Mouse (Mus musculus) layer of hippocampus, postnatal 10 days (tissue): Measurements from ENCODE around the gene Irgq. TPM values are rescaled to one million over a fixed set of nuclear protein-coding genes. Genes with fewer than 3 reads are reported as not detected.
"Not testable (repeated sequence)": the region's sequence is repeated elsewhere in the genome, so short reads cannot be mapped to it uniquely, and the experiment has no call there.

Source experiments
- DNase-seq, 2 experiments: peaks; one replicate each; pipeline ENCODE4 v3.0.0; 2021; ENCODE audit warnings: low spot score in 2 of 2
- total RNA-seq, 2 experiments: library from RNA; stranded (reverse); gene quantifications; 2 replicates each; pipeline ENCODE4 v1.2.3; 2021

Irgq gene
- total RNA-seq, 2 experiments from 2014 or later, result 98.5 to 101 TPM

DNA sequence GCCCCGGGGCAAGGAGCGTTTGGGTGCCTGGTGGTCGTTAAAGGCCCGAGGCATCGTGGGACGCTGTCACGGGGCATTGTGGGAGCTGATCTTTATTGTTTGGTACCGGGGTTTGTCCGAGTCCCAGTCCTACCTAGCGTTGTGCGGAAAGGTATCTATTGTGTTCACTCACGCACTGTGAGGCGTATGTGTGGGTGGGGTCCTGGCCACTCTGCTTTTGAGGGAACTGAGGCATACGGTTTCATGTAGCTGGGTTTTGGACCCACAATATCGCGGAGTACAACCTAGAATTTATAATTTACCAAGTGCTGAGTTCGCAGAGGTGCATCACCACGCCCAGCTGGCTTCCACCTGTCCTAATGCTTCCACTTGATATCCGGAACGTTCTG lies 22.8 kb upstream of the Irgq start:
- DNase-seq, result no peak

DNA sequence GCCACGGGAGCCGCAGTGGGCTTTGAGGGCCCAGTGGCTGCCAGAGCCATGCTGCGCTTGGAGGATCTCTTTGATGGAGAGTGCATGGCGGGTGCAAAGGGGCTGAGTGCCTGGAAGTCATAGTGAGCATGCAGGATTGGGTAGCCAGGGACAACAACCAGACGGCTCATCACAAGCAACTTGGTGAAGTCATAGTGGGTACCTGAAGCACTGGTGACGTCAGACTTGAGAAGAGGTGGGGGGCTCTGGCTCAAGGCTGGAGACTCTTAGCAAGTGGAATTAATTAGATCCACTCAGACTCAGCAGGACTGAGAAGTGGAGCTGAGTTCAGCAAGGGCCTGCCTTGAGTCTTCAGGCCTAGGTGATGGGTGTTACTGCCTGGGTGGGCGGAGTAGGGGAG lies 18.1 kb upstream of the Irgq start, which contains the start of gene AC161166.1:
TSS of gene AC161166.1 (minus strand) at position 101 of the 400 bp plus-strand sequence.
- no peak for DNase-seq

DNA sequence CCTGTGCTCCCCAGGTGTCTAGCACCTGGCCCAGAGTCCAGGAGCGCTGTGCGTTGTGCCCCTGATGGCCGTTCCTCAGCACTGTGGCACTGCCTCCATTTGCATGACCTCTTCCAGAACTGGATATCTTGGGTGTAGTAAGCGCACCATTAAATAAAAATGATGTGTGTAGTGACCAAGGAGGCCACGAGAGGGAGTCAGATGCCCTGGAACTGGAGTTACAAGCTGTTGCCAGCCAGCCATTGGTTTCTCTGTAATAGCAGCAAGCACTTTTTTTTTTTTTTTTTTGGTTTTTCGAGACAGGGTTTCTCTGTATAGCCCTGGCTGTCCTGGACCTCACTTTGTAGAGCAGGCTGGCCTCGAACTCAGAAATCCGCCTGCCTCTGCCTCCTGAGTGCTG lies 14.2 kb upstream of the Irgq start:
- DNase-seq, result peak; percentile 66 to 68

DNA sequence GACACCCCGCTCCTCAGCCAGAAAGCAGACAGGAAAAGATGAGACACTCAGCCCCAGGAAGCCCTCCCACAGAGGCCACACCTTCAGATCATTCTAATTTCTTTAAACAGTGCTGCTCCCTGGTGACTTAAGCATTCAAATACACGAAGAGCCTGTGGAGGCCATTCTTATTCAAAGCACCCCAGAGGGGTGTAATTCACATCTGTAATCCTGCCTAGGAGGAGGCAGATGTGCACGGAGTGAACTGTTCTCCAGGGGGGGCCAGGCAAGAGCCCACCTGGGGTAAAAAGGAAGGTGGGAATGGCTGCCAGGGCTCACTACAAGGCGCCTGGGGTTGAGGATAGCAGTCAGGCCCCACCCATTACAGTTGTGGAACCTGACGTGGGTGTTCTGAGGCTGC lies 13.4 kb upstream of the Irgq start:
- no peak for DNase-seq

DNA sequence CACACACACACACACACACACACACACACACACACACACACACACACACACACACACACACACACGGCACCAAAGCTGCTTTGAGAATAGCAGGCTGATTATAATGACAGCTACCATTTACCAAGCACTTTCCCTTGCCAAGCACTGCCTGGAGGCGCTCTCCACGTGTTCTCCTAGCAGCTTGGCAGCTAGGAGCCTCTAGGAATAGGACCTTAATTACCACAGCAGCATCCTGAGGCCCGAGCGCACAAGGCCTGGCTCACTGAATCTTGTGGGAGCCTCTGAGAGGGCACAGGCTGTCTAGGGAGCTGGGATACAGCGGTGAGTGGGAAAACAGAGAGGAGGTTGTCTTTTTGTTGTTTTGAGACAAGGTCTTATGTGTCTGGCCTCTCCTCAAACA lies 12.8 kb upstream of the Irgq start:
- DNase-seq, result peak; percentile 46 to 54

DNA sequence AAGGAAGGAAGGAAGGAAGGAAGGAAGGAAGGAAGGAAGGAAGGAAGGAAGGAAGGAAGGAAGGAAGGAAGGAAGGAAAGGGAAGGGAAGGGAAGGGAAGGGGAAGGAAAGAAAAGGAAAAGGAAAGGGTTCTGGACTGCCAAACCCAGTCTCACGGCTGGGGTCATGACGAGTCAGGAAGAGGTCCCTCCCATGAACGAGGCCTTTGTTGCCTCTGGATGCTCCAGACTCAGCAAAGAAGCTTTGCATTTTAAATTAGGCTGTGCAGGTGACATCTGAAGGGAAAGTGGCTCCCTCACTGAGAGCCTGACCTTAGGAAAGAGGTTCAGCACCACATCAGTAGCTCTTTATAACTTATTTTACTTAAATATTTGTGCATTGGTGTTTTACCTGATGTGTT lies 11.4 kb upstream of the Irgq start:
- no peak for DNase-seq

DNA sequence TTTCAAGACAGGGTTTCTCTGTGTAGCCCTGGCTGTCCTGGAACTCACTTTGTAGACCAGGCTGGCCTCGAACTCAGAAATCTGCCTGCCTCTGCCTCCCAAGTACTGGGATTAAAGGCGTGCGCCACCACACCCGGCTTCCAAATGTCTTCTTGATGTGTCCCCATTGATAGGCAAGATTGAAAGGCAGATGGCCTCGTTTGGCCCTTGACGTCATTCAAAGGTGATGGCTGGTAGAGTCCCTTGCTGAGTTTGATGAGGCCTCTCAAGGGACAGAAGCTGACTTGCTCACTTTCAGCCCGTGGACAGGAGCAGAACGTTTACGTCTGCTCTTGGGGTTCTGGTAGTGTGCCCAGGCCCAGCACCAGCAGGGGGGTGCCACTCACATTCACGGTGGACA lies 10.4 kb upstream of the Irgq start:
- DNase-seq, result not testable (repeated sequence)

DNA sequence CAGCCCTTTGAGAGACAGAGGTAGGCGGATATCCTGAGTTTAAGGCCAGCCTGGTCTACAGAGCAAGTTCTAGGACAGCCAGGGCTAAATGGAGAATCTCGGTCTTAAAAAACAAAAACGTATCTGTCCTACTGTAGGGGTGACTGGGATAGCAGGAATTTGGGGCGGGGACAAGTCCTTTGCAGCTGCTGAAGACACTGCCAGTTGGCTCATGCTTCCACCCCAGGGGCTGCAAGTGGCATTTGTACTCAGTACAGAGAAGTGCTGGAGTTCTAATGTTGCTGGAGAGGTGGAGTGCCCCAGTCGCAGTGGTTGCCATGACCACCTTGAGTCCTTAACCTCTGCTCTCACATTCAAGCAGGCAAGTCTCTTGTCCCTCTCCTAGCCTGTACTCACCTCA lies 7.7 kb upstream of the Irgq start:
- DNase-seq, result no peak

DNA sequence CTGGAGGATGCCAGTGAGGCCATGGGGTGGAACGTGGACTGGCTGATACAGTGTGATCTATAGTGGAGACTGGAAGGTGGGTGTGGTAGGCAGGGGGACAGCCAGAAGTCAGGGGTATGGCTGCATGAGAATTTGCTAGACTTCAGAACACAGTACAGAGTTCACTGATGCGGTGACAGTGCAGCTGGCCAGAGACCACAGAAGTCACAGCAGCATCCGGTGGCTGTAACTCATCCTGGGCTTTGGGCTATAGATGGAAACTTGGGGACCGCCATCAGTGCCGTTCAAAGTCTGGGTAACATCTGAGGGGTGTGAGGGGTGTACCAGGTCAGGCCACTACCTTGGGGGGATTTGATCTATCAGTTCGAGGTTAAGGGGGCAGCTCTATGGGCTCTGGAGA lies 6.8 kb upstream of the Irgq start:
- DNase-seq, result no peak

DNA sequence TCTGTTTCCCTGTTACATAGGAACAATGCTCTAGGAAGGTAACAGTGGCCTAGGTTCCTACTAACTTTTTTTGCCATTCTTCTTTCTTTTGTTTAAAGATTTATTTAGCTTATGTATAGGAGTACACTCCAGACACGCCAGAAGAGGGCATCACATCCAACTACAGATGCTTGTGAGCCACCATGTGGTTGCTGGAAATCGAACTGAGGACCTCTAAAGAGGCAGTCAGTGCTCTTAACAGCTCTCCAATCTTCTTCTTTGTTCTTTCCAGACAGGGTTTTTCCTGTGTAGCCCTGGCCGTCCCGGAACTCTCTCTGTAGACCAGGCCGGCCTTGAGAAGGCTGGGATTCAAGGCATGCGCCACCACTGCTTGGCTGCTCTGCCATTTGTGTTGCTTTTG lies 5.5 kb upstream of the Irgq start:
- DNase-seq, result no peak

DNA sequence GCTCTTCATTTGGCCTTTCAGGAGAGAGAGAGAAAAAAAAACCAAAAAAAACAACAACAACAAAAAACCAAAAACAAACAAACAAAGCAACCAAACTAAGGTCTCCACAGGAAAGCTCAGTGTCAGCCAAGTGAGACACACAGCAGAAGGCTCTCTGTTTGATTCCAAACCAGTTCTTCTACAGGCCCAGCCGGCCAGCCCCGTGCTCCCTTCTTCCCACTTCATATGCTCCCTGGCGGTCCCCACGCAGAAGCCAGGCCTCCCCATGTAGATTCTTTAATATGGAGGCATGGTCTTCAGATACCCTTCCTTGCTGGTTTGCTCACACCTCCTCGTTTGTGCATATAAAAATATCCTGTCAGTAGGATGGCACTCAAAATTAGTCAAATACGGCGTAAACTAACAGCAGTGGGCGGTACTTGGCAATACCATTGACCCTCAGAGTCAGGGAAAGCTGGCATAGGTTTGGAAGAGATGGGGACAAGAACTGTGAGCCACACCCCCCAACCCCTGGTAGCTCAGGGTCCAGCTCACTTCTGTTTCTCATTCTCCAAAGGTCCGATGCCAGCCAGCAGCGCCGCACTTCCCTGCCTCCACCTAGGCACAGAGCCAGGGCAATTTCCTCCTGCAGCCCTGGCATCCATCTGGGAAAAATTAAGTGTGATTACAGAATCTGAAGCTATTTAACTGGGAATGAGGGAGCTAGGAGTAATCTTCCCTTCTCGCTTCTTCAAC lies 4.6 kb upstream of the Irgq start:
- no peak for DNase-seq

DNA sequence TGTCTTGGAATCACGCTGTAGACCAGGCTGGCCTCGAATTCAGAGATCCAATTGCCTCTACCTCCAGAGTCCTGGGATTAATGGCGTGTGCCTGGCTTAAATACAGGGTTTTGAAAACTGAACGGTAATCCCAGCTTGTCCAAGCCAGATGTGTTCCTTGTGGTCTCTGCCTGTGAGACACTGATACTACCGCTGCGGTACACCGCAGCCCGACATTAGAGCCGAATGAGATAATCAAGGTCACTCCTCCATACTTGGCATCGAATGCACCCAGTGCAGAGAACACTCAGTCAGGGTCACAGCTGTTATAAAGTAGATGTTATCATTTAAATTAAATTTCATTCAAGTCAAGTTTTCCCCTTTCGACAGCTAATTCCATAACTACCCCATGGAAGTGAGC lies 1.6 kb upstream of the Irgq start:
- DNase-seq, result no peak

DNA sequence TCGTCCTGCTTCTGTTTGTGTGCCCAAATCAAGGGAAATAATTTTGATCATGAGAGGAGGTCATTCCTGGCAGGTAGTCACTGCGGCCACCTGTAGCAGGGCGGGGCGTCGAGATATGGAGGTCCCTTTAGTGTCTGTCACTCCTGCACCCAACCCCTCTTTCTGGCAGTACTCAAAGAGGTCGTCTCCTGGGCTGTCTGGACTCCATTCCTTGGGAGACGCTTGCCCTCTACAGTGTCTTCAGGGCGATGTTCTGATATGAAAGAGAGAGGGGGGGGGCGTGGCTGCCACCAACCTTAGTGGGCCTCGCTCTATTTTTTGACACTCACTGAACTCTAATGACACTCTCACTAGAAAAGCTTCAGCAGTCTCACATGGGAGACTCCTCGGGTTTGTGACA lies 909 bp upstream of the Irgq start:
- DNase-seq, result peak in 1 of 2 experiments; percentile 28

DNA sequence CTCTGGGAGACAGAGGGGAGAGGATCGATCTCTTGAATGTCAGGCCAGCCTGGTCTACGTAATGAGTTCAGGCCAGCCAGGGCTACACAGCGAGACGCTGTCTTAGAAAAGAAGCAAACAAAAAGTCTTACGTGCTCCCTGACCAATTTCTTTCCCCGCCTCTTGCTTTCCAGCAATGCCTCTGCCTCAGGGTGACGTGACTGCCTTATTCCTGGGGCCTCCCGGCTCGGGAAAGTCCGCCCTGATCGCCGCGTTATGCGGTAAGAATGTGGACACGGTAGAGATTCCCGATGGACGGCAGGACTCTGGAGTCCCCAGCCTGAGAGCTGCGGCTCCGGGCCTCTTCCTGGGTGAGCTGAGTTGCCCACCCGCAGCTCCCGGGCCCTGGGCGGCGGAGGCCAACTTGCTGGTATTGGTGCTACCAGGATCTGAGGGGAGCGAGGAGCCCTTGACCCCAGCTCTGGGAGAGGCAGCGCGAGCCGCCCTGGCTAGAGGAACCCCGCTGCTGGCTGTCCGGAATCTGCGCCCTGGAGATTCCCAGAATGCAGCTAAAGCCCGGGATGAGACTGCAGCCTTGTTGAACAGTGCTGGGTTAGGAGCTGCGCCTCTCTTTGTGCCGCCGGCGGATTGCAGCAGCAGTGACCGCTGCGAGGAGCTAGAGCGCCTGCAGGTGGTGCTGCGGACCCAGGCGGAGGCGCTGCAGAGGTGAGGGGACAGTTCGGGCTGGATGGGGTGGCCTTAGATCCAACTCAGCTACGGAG lies 902 bp downstream of the Irgq start:
- peak; percentile 78 to 86 for DNase-seq

DNA sequence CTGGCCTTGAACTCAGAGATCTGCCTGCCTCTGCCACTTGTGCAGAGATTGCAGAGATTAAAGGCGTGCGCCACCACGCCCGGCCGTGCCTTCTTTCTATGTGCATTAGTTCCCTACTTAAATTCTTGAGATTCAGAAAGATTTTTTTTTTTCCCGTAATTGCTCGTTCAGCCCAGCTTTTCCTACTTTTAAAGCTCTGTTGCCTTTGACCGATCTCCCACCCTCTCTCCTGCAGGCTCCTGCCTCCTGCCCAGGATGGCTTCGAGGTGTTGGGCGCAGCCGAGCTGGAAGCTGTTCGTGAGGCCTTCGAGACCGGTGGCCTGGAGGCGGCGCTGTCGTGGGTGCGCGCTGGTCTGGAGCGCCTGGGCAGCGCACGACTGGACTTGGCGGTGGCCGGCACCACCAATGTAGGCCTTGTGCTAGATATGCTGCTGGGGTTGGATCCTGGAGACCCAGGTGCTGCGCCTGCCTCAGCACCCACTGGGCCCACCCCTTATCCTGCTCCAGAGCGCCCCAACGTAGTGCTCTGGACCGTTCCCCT lies 2.6 kb downstream of the Irgq start:
- no peak for DNase-seq

DNA sequence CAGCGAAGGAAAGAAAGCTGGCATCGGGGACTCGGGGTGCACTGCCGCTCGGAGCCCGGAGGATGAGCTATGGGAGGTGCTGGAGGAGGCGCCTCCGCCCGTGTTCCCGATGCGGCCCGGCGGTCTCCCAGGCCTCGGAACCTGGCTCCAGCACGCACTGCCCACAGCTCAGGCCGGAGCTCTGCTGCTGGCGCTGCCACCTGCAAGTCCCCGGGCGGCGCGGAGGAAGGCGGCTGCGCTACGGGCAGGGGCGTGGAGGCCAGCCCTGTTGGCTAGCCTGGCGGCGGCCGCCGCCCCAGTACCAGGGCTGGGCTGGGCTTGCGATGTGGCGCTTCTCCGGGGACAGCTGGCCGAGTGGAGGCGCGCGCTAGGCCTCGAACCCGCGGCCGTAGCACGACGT lies 3.3 kb downstream of the Irgq start:
- DNase-seq, result no peak

DNA sequence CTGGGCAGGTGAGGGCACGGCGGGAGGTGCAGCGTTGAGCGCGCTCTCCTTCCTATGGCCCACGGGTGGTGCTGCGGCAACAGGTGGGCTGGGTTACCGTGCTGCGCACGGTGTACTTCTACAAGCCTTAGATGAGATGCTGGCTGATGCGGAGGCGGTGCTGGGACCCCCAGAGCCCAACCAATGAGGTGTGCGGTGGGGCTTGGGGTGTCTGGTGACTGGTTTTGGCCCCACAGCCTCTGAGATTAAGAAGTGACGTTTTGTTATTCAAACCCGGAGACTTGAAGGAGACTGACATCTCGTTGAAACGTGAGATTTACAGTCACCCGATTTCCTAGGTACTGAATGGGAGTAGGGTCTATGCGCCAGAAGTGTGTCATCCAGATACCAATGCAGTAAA lies 3.8 kb downstream of the Irgq start:
- no peak for DNase-seq

DNA sequence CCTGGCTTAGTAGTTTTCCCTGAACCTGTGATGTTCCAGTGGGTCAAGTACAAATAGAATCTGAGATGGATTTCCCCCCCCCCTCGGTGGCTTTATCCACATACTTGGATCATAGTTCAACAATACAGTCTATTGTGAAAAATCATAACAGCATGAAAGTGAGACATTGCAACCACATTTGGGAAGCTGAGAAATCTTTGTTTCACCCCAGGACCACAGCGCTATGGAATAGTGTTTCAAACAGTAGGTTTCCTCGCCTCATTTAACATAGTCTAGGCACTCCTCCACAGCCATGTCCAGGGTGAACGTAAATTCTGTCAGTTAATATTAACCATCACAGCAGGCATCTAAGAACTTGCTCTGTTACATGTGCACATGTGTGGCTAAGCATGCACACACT lies 6.6 kb downstream of the Irgq start:
- no peak for DNase-seq

DNA sequence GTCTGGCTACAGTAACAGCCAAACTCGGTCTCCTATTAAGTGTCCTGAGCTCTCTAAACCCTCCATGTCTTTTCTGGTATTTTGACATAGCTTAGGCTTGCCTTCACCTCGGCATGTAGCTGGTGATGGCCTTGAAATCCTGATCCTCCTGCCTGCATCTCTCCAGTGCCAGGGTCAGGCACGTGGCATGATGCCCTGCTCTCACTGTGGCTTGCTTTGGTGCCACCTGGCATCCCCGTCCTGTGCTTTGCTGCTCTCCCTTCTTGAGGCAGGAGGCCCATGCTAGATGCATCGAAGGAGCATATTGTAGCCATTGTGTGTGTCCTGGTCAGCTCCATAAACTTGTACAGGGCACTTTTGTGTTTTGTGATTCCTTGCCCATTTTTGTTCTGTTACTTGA lies 7.1 kb downstream of the Irgq start:
- DNase-seq, result no peak

DNA sequence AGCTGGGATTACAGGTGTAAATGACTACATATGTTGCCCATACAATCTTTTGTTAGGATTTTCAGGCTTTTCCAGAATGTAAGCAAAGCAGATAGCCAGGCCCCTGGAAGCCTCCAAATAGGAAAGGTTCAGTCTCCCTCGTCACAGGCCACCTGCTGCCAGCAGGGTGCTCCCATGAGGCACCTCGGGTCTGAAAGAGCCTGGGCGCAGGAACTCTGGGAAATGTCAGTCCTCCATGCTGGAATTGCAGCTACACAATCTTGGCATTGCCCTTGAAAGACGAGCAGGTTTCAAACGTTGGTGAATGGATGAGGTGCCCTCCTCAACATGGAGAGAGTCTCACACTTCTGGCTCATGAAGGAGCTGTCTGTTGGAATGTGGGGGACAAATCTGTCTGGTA lies 7.7 kb downstream of the Irgq start:
- peak; percentile 31 to 55 for DNase-seq

DNA sequence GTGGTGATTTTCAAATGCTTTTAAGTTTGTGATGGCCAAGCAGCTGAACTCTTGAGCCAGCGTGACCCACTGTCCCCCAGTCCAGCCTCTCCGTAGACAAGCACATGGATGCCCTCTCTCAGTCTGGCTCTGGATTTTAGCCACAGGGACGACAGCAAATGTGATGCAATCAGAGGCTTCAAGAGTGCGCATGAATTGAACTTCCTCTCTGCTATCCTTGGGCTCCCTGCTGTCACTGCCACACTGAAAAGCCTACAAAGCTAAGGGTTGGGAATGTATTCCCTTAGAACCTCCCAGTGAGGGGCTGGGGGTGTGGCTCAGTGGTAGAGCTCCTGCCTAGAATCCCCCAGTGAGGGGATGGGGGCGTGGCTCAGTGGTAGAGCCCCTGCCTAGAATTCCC lies 8.2 kb downstream of the Irgq start:
- DNase-seq, result no peak

DNA sequence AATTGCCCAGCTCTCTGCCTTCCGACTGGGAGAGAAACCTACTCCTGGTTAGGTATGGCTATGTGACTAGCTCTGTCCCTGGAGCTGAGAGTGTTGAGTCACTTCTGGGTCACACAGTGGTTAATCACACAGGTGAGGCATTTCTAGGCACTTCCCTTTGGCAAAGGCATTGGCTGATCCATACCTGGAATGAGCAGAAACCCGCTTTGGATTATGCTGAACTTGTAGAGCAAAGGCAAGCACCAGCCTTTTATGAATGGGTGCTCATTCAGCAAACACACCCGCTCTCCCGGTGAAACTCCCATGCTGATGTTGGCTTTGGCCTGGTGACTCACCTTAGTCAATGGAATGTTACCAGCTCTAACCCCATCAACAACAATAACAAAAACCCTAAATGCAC lies 9.2 kb downstream of the Irgq start:
- no peak for DNase-seq

DNA sequence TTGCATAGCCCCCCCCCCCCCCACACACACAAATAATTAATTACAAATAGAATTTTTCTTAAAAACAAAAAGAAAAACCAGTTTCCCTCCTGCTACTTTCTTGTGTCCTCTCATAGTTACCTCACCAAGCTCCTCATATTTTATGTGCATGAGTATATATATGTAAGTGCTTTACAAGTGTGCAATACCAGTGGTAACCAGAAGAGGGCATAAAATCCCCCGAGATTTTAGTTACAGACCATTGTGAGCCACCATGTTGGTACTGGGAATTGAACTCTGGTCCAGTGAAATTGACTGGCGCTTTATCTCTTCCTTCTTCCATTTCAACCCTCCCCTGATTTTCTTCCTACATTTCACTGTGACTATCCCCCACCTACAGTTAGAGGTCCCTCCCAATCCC lies 14.0 kb downstream of the Irgq start:
- DNase-seq, result no peak
